Mouse (Mus musculus) neural tube, embryonic 14.5 days (tissue): ENCODE measurements around the gene Nrxn3. TPM values are rescaled to one million over a fixed set of nuclear protein-coding genes. Genes with fewer than 3 reads are reported as not detected.

Source experiments
- ATAC-seq: fragments of 200-750 bp; cut with Nextera tagmentation; 2 replicates; pipeline ENCODE4 v1.8.0; 2017; ENCODE audit warnings: low read depth, mild to moderate bottlenecking, moderate TSS enrichment, moderate library complexity
- H3K27ac ChIP-seq: fragments of 300-500 bp; sonication (generic); 2 replicates; pipeline ENCODE4 v1.5.1; 2014; ENCODE audit warnings: low read depth, mild to moderate bottlenecking, control low read depth, low read length, moderate library complexity, mixed read lengths
- H3K27me3 ChIP-seq: fragments of 300-500 bp; sonication (generic); 2 replicates; pipeline ENCODE4 v1.6.1; 2014; ENCODE audit warnings: low read length; ENCODE audit not compliant: control insufficient read depth, insufficient read depth
- H3K36me3 ChIP-seq: fragments of 300-500 bp; sonication (generic); 2 replicates; pipeline ENCODE4 v1.6.1; 2014; ENCODE audit warnings: low read length, mixed read lengths; ENCODE audit not compliant: control insufficient read depth, insufficient read depth
- H3K4me1 ChIP-seq: fragments of 300-500 bp; sonication (generic); 2 replicates; pipeline ENCODE4 v1.6.1; 2014; ENCODE audit warnings: low read length; ENCODE audit not compliant: control insufficient read depth, insufficient read depth
- H3K4me2 ChIP-seq: fragments of 300-500 bp; sonication (generic); 2 replicates; pipeline ENCODE4 v1.6.1; 2014; ENCODE audit warnings: mild to moderate bottlenecking, low read depth, low read length, control low read depth
- H3K4me3 ChIP-seq: fragments of 300-500 bp; sonication (generic); 2 replicates; pipeline ENCODE4 v1.5.1; 2014; ENCODE audit warnings: low read depth, low read length, control low read depth, mixed read lengths
- H3K9ac ChIP-seq: fragments of 300-500 bp; sonication (generic); replicated peaks from 2 replicates; pipeline ENCODE4 v1.6.1; 2014; ENCODE audit warnings: low read depth, mild to moderate bottlenecking, control low read depth, low read length, mixed read lengths
- H3K9me3 ChIP-seq: fragments of 300-500 bp; sonication (generic); 2 replicates; pipeline ENCODE4 v1.6.1; 2016; ENCODE audit warnings: low read length; ENCODE audit not compliant: control insufficient read depth
- WGBS: fragments of 180-500 bp; shearing (Covaris S2); extraction: QIAGEN DNeasy Blood & Tissue Kit; methylation state at CpG from one replicate; pipeline ENCODE4 v1.1.7; 2014; 5-methylcytosine and 5-hydroxymethylcytosine counted together
- polyA plus RNA-seq: library from polyadenylated mRNA; unstranded; fragments of >200 nt; fragmentation: Nextera tagmentation; extraction: Ambion mirVana; gene quantifications from 2 replicates; pipeline ENCODE4 v1.2.1, GENCODE M21; 2014

Nrxn3 gene
- polyA plus RNA-seq, 1 experiment from 2014 or later = 159 TPM

GRCm38 (mm10) chr12:88830851-88831250, 108.2 kb downstream of the Nrxn3 start:
- Histone ChIP-seq H3K4me3 (no peak overlapping the region), H3K27ac (no peak overlapping the region), H3K4me1 (no peaks in the 10 kb centered on the region), H3K9me3 (no peaks in the 10 kb centered on the region), H3K27me3 (no peaks in the 10 kb centered on the region), H3K36me3 (no peaks in the 10 kb centered on the region), H3K4me2 (no peak overlapping the region), H3K9ac (no peak overlapping the region)
- no peak for ATAC-seq
- WGBS = 97% methylated on average over 1 of the region's 1 CpGs

GRCm38 (mm10) chr12:88835821-88836220, 113.1 kb downstream of the Nrxn3 start:
- WGBS = 9% methylated on average over 2 of the region's 2 CpGs
- Histone ChIP-seq H3K4me2 (no peak overlapping the region), H3K4me1 (no peaks in the 10 kb centered on the region), H3K9ac (no peak overlapping the region), H3K4me3 (no peak overlapping the region), H3K36me3 (no peaks in the 10 kb centered on the region), H3K9me3 (no peaks in the 10 kb centered on the region), H3K27me3 (no peaks in the 10 kb centered on the region), H3K27ac (no peak overlapping the region)
- ATAC-seq = no peak

- WGBS = 92% methylated on average over 7 of the region's 7 CpGs
- H3K27ac ChIP-seq = no peak overlapping the region
- no peak for ATAC-seq
- H3K9ac ChIP-seq = no peak overlapping the region
- H3K4me2 ChIP-seq = no peak overlapping the region
- H3K4me3 ChIP-seq = no peak overlapping the region
- no peaks in the 10 kb centered on the region for H3K36me3 ChIP-seq
- no peaks in the 10 kb centered on the region for H3K9me3 ChIP-seq
- no peaks in the 10 kb centered on the region for H3K4me1 ChIP-seq
- no peaks in the 10 kb centered on the region for H3K27me3 ChIP-seq
These were observed 117.0 kb downstream of the Nrxn3 start for GRCm38 (mm10) chr12:88839724-88840123.

- H3K4me2 ChIP-seq = no peak overlapping the region
- no peak overlapping the region for H3K4me3 ChIP-seq
- H3K9ac ChIP-seq = no peak overlapping the region
- no peaks in the 10 kb centered on the region for H3K9me3 ChIP-seq
- ATAC-seq = no peak
- no peaks in the 10 kb centered on the region for H3K4me1 ChIP-seq
- H3K27me3 ChIP-seq = no peaks in the 10 kb centered on the region
- H3K27ac ChIP-seq = no peak overlapping the region
- 81% methylated on average over 6 of the region's 6 CpGs for WGBS
- H3K36me3 ChIP-seq = no peaks in the 10 kb centered on the region
These were observed 118.7 kb downstream of the Nrxn3 start for GRCm38 (mm10) chr12:88841350-88841749.

- Histone ChIP-seq H3K9me3 (no peaks in the 10 kb centered on the region), H3K27me3 (no peaks in the 10 kb centered on the region), H3K4me2 (no peak overlapping the region), H3K27ac (no peak overlapping the region), H3K4me3 (no peak overlapping the region), H3K36me3 (no peaks in the 10 kb centered on the region), H3K4me1 (no peaks in the 10 kb centered on the region), H3K9ac (no peak overlapping the region)
- WGBS = 25% methylated on average over 6 of the region's 6 CpGs
- ATAC-seq = 0 out of 2 replicates have a peak, but pooled peaks have one; percentile 21
These were observed 127.9 kb downstream of the Nrxn3 start for GRCm38 (mm10) chr12:88850400-88851179.

- 65% methylated on average over 4 of the region's 4 CpGs for WGBS
- ATAC-seq = no peak
- H3K4me2 ChIP-seq = no peak overlapping the region
- H3K4me3 ChIP-seq = no peak overlapping the region
- H3K27ac ChIP-seq = no peak overlapping the region
- no peaks in the 10 kb centered on the region for H3K9me3 ChIP-seq
- no peak overlapping the region for H3K9ac ChIP-seq
- H3K27me3 ChIP-seq = no peaks in the 10 kb centered on the region
- no peaks in the 10 kb centered on the region for H3K4me1 ChIP-seq
- H3K36me3 ChIP-seq = no peaks in the 10 kb centered on the region
These were observed 131.4 kb downstream of the Nrxn3 start for GRCm38 (mm10) chr12:88854039-88854438.

- H3K4me2 ChIP-seq = no peak overlapping the region
- H3K9me3 ChIP-seq = no peaks in the 10 kb centered on the region
- H3K27ac ChIP-seq = no peak overlapping the region
- WGBS = 66% methylated on average over 2 of the region's 2 CpGs
- peaks cover 4% of the 10 kb centered on the region; the same call in 1 of the 2 replicates for H3K4me1 ChIP-seq
- no peak overlapping the region for H3K9ac ChIP-seq
- no peak overlapping the region for H3K4me3 ChIP-seq
- H3K27me3 ChIP-seq = no peaks in the 10 kb centered on the region
- H3K36me3 ChIP-seq = no peaks in the 10 kb centered on the region
- no peak for ATAC-seq
These were observed 135.0 kb downstream of the Nrxn3 start for GRCm38 (mm10) chr12:88857701-88858100.

- no peak overlapping the region for H3K4me3 ChIP-seq
- WGBS = 22% methylated on average over 6 of the region's 6 CpGs
- H3K36me3 ChIP-seq = no peaks in the 10 kb centered on the region
- H3K4me2 ChIP-seq = no peak overlapping the region; the same call in 1 of the 2 replicates
- H3K9ac ChIP-seq = no peak overlapping the region
- H3K4me1 ChIP-seq = peaks cover 4% of the 10 kb centered on the region; the same call in 1 of the 2 replicates
- peak overlapping the region; percentile 12; the same call in 1 of the 2 replicates for H3K27ac ChIP-seq
- no peaks in the 10 kb centered on the region for H3K27me3 ChIP-seq
- peak; percentile 78 for ATAC-seq
- H3K9me3 ChIP-seq = no peaks in the 10 kb centered on the region
These were observed 137.0 kb downstream of the Nrxn3 start for GRCm38 (mm10) chr12:88859456-88860345.

GRCm38 (mm10) chr12:88860397-88860796, 137.7 kb downstream of the Nrxn3 start:
- peak; percentile 87 for ATAC-seq
- H3K4me1 ChIP-seq = peaks cover 4% of the 10 kb centered on the region; the same call in 1 of the 2 replicates
- no peak overlapping the region for H3K4me3 ChIP-seq
- H3K9me3 ChIP-seq = no peaks in the 10 kb centered on the region
- 18% methylated on average over 4 of the region's 4 CpGs for WGBS
- H3K9ac ChIP-seq = no peak overlapping the region
- H3K4me2 ChIP-seq = no peak overlapping the region
- peak overlapping the region; percentile 12; the same call in 1 of the 2 replicates for H3K27ac ChIP-seq
- H3K27me3 ChIP-seq = no peaks in the 10 kb centered on the region
- H3K36me3 ChIP-seq = no peaks in the 10 kb centered on the region
